Mouse (Mus musculus): ENCODE measurements around the gene Mta1. TPM values are rescaled to one million over a fixed set of nuclear protein-coding genes. Genes with fewer than 3 reads are reported as not detected.
A peak's percentile ranks its signal among the peaks of the same experiment; 100 is the strongest.

Mta1 gene
- polyA plus RNA-seq, 1 experiment: 101 TPM

- TF ChIP-seq CEBPB (IDR thresholded peaks at IDR 0.05; ENCODE audit: insufficient read depth, poor library complexity, severe bottlenecking) (no peak), E2F4 (IDR thresholded peaks at IDR 0.05; ENCODE audit: insufficient read depth) (no peak), POLR2A (IDR thresholded peaks at IDR 0.05; ENCODE audit: insufficient read length, low read depth) (no peak), USF1 (IDR thresholded peaks at IDR 0.05; ENCODE audit: low read depth) (no peak), SRF (IDR thresholded peaks at IDR 0.05; ENCODE audit: control insufficient read depth, insufficient read length, low read depth) (no peak), MYOD1 (IDR thresholded peaks at IDR 0.05; ENCODE audit: control insufficient read depth in 1 of 3, insufficient read length in 2 of 3, low read depth in 2 of 3) (no peak), REST (IDR thresholded peaks at IDR 0.05; ENCODE audit: insufficient read depth, insufficient read length) (no peak), TCF12 (IDR thresholded peaks at IDR 0.05; ENCODE audit: insufficient read depth, poor library complexity, severe bottlenecking) (no peak), POLR2AphosphoS2 (IDR thresholded peaks at IDR 0.05; ENCODE audit: insufficient read length, low read depth) (no peak), MYOG (IDR thresholded peaks at IDR 0.05; ENCODE audit: control insufficient read depth in 1 of 3, insufficient read depth in 1 of 3, insufficient read length in 2 of 3, low read depth in 2 of 3) (no peak), MAX (IDR thresholded peaks at IDR 0.05; ENCODE audit: low read depth) (no peak), TCF3 (IDR thresholded peaks at IDR 0.05; ENCODE audit: insufficient read length, low read depth) (no peak)
- H3K27me3 ChIP-seq (ENCODE audit: control insufficient read depth, insufficient read depth, insufficient read length): no peaks in the 10 kb centered on the region
- H3K4me2 ChIP-seq (ENCODE audit: low read depth): no peak overlapping the region
- peaks cover 11% of the 10 kb centered on the region for H3K36me3 ChIP-seq (ENCODE audit: control insufficient read depth, insufficient read depth)
- no peaks in the 10 kb centered on the region for H3K79me2 ChIP-seq (ENCODE audit: control insufficient read depth, insufficient read depth)
- H3K4me3 ChIP-seq: no peak overlapping the region
- H3ac ChIP-seq (ENCODE audit: control insufficient read depth, insufficient read length): no peak overlapping the region
Observed at GRCm38 (mm10) chr12:113135401-113135800, 37.3 kb downstream of the Mta1 start.

- TF ChIP-seq TCF3 (IDR thresholded peaks at IDR 0.05; ENCODE audit: insufficient read length, low read depth) (no peak), TCF12 (IDR thresholded peaks at IDR 0.05; ENCODE audit: insufficient read depth, poor library complexity, severe bottlenecking) (no peak), REST (IDR thresholded peaks at IDR 0.05; ENCODE audit: insufficient read depth, insufficient read length) (no peak), USF1 (IDR thresholded peaks at IDR 0.05; ENCODE audit: low read depth) (no peak), E2F4 (IDR thresholded peaks at IDR 0.05; ENCODE audit: insufficient read depth) (no peak), MYOD1 (IDR thresholded peaks at IDR 0.05; ENCODE audit: control insufficient read depth in 1 of 3, insufficient read length in 2 of 3, low read depth in 2 of 3) (no peak), CEBPB (IDR thresholded peaks at IDR 0.05; ENCODE audit: insufficient read depth, poor library complexity, severe bottlenecking) (no peak), MAX (IDR thresholded peaks at IDR 0.05; ENCODE audit: low read depth) (no peak), MYOG (IDR thresholded peaks at IDR 0.05; ENCODE audit: control insufficient read depth in 1 of 3, insufficient read depth in 1 of 3, insufficient read length in 2 of 3, low read depth in 2 of 3) (no peak), POLR2AphosphoS2 (IDR thresholded peaks at IDR 0.05; ENCODE audit: insufficient read length, low read depth) (no peak), POLR2A (IDR thresholded peaks at IDR 0.05; ENCODE audit: insufficient read length, low read depth) (no peak), SRF (IDR thresholded peaks at IDR 0.05; ENCODE audit: control insufficient read depth, insufficient read length, low read depth) (no peak)
- peaks cover 11% of the 10 kb centered on the region for H3K79me2 ChIP-seq (ENCODE audit: control insufficient read depth, insufficient read depth)
- no peak overlapping the region for H3K4me2 ChIP-seq (ENCODE audit: low read depth)
- H3K4me3 ChIP-seq: no peak overlapping the region
- peaks cover 8% of the 10 kb centered on the region for H3K36me3 ChIP-seq (ENCODE audit: control insufficient read depth, insufficient read depth)
- H3ac ChIP-seq (ENCODE audit: control insufficient read depth, insufficient read length): no peak overlapping the region
- H3K27me3 ChIP-seq (ENCODE audit: control insufficient read depth, insufficient read depth, insufficient read length): no peaks in the 10 kb centered on the region
Observed at GRCm38 (mm10) chr12:113136492-113137020, 38.5 kb downstream of the Mta1 start.

GRCm38 (mm10) chr12:113137260-113138213 lies 39.5 kb downstream of the Mta1 start:
- TF ChIP-seq CEBPB (IDR thresholded peaks at IDR 0.05; ENCODE audit: insufficient read depth, poor library complexity, severe bottlenecking): no peak
- TF ChIP-seq TCF12 (IDR thresholded peaks at IDR 0.05; ENCODE audit: insufficient read depth, poor library complexity, severe bottlenecking): no peak
- TF ChIP-seq MYOD1 (IDR thresholded peaks at IDR 0.05; ENCODE audit: control insufficient read depth in 1 of 3, insufficient read length in 2 of 3, low read depth in 2 of 3): peak in 2 of 3 experiments; percentile 31 to 62
- no peak for TF ChIP-seq MAX (IDR thresholded peaks at IDR 0.05; ENCODE audit: low read depth)
- no peak for TF ChIP-seq USF1 (IDR thresholded peaks at IDR 0.05; ENCODE audit: low read depth)
- TF ChIP-seq MYOG (IDR thresholded peaks at IDR 0.05; ENCODE audit: control insufficient read depth in 1 of 3, insufficient read depth in 1 of 3, insufficient read length in 2 of 3, low read depth in 2 of 3): peak in 2 of 3 experiments; percentile 53 to 86
- no peak for TF ChIP-seq POLR2A (IDR thresholded peaks at IDR 0.05; ENCODE audit: insufficient read length, low read depth)
- no peak for TF ChIP-seq E2F4 (IDR thresholded peaks at IDR 0.05; ENCODE audit: insufficient read depth)
- no peak for TF ChIP-seq POLR2AphosphoS2 (IDR thresholded peaks at IDR 0.05; ENCODE audit: insufficient read length, low read depth)
- no peak for TF ChIP-seq TCF3 (IDR thresholded peaks at IDR 0.05; ENCODE audit: insufficient read length, low read depth)
- no peak for TF ChIP-seq SRF (IDR thresholded peaks at IDR 0.05; ENCODE audit: control insufficient read depth, insufficient read length, low read depth)
- H3ac ChIP-seq (ENCODE audit: control insufficient read depth, insufficient read length): no peak overlapping the region
- H3K4me3 ChIP-seq: no peak overlapping the region
- H3K79me2 ChIP-seq (ENCODE audit: control insufficient read depth, insufficient read depth): peaks cover 21% of the 10 kb centered on the region
- no peaks in the 10 kb centered on the region for H3K27me3 ChIP-seq (ENCODE audit: control insufficient read depth, insufficient read depth, insufficient read length)
- peaks cover 8% of the 10 kb centered on the region for H3K36me3 ChIP-seq (ENCODE audit: control insufficient read depth, insufficient read depth)
- H3K4me2 ChIP-seq (ENCODE audit: low read depth): no peak overlapping the region

- H3ac ChIP-seq (ENCODE audit: control insufficient read depth, insufficient read length): no peak overlapping the region
- H3K79me2 ChIP-seq (ENCODE audit: control insufficient read depth, insufficient read depth): peaks cover 27% of the 10 kb centered on the region
- H3K4me3 ChIP-seq: no peak overlapping the region
- H3K36me3 ChIP-seq (ENCODE audit: control insufficient read depth, insufficient read depth): peaks cover 8% of the 10 kb centered on the region
- H3K4me2 ChIP-seq (ENCODE audit: low read depth): no peak overlapping the region
- no peak for TF ChIP-seq MYOG (IDR thresholded peaks at IDR 0.05; ENCODE audit: control insufficient read depth in 1 of 3, insufficient read depth in 1 of 3, insufficient read length in 2 of 3, low read depth in 2 of 3)
- TF ChIP-seq CEBPB (IDR thresholded peaks at IDR 0.05; ENCODE audit: insufficient read depth, poor library complexity, severe bottlenecking): no peak
- no peak for TF ChIP-seq POLR2A (IDR thresholded peaks at IDR 0.05; ENCODE audit: insufficient read length, low read depth)
- no peak for TF ChIP-seq USF1 (IDR thresholded peaks at IDR 0.05; ENCODE audit: low read depth)
- TF ChIP-seq TCF3 (IDR thresholded peaks at IDR 0.05; ENCODE audit: insufficient read length, low read depth): no peak
- TF ChIP-seq POLR2AphosphoS2 (IDR thresholded peaks at IDR 0.05; ENCODE audit: insufficient read length, low read depth): no peak
- no peak for TF ChIP-seq MYOD1 (IDR thresholded peaks at IDR 0.05; ENCODE audit: control insufficient read depth in 1 of 3, insufficient read length in 2 of 3, low read depth in 2 of 3)
- no peak for TF ChIP-seq TCF12 (IDR thresholded peaks at IDR 0.05; ENCODE audit: insufficient read depth, poor library complexity, severe bottlenecking)
- no peaks in the 10 kb centered on the region for H3K27me3 ChIP-seq (ENCODE audit: control insufficient read depth, insufficient read depth, insufficient read length)
Observed at GRCm38 (mm10) chr12:113138291-113138690, 40.2 kb downstream of the Mta1 start.
